In the genomic region with DNA sequence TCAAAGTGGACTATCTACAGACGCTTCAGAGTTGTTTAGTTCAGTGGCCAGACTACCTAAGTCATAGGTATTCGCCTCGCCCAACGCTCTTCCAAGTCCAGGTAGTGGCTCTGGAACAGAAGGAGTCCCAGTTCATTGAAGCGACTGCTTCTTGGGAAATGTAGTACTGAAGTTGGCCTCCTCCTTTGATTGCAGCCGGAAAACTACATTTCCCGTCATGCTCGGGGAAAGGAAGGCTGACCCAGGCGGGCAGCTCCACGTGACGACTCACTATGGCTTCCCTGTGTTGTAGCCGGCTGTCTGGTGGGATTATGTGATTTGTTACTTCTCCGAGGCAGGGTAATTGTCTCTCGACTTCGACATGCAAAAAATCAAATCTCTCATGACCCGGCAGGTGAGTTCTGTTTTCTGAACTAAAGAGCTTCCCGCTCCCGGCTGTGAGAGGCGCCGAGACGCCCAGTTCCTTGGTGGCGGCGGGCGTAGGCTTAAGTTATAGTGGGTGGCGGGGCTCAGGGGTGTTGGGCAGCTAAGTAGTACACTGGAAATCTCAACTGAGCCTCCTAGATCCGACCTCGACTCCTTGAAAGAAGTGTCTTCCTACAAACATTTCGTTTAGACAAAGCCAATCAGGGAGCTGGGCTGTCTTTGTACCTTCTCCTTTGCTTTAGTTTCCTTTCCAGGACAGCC, we compare ENCODE assay signal across 8 mouse cellular contexts. TPM values are rescaled to one million over a fixed set of nuclear protein-coding genes. Genes with fewer than 3 reads are reported as not detected.
DNase-seq lines count a peak whose midpoint lies in the region; ATAC-seq and TF ChIP-seq lines count a peak whose summit lies in the region.

A gene (minus strand): TSS at position 137 of the 687 bp plus-strand sequence.
A gene (plus strand): TSS at position 221 of the 687 bp plus-strand sequence.

- peak within 1 kb of the TSS; percentile 91 for H3K4me2 ChIP-seq in heart, embryonic 11.5 days
- peak within 1 kb of the TSS; percentile 79 for H3K4me2 ChIP-seq in kidney, embryonic 16.5 days (replicated peaks; ENCODE audit: low read depth, low read length)
- H3K4me2 ChIP-seq in myocyte (ENCODE audit: low read depth): peak within 1 kb of the TSS; percentile 89

- H3K27me3 ChIP-seq in C2C12 (ENCODE audit: control insufficient read depth, insufficient read depth, insufficient read length) (no peaks in the 10 kb centered on the region), myocyte (ENCODE audit: control insufficient read depth, insufficient read depth, insufficient read length) (no peaks in the 10 kb centered on the region)
- H3K27me3 ChIP-seq in erythroblast, embryonic 14.5 days (ENCODE audit: control insufficient read depth): peaks cover 5% of the 10 kb centered on the region
- peaks cover 3% of the 10 kb centered on the region; the same call in 1 of the 2 replicates for H3K27me3 ChIP-seq in heart, embryonic 11.5 days (ENCODE audit: control insufficient read depth, insufficient read depth, low read length)
- H3K27me3 ChIP-seq in kidney, embryonic 16.5 days (ENCODE audit: insufficient read depth, low read length): no peaks in the 10 kb centered on the region; the same call in 1 of the 2 replicates
- H3K27me3 ChIP-seq in liver, adult 2 months (ENCODE audit: control insufficient read depth, insufficient read depth, low read length): no peaks in the 10 kb centered on the region
- no peaks in the 10 kb centered on the region for H3K27me3 ChIP-seq in splenic B cell, adult 2 months (ENCODE audit: control insufficient read depth, insufficient read depth, low read length, poor library complexity, severe bottlenecking)

- peak; percentile 13; the same call in 1 of the 2 replicates for TF ChIP-seq POLR2A in brain, embryonic 14.5 days (IDR thresholded peaks at IDR 0.05; ENCODE audit: borderline replicate concordance, extremely low read depth, insufficient read depth, insufficient read length, poor library complexity, severe bottlenecking)
- TF ChIP-seq POLR2A in liver, adult 2 months (IDR thresholded peaks at IDR 0.05; ENCODE audit: extremely low read depth, insufficient read depth, low read length): no peak
- TF ChIP-seq POLR2A in myocyte (IDR thresholded peaks at IDR 0.05; ENCODE audit: insufficient read length, low read depth): peak; percentile 50

- H3K79me2 ChIP-seq in C2C12 (ENCODE audit: control insufficient read depth, insufficient read depth): peaks cover 50% of the 10 kb centered on the region
- peaks cover 9% of the 10 kb centered on the region; the same call in 1 of the 2 replicates for H3K79me2 ChIP-seq in liver, adult 2 months (ENCODE audit: control insufficient read depth, insufficient read depth, low read length)
- peaks cover 34% of the 10 kb centered on the region for H3K79me2 ChIP-seq in myocyte (ENCODE audit: control insufficient read depth, insufficient read depth)

- peaks cover 46% of the 10 kb centered on the region for H3K79me3 ChIP-seq in C2C12 (ENCODE audit: low read depth)

- H3K9ac ChIP-seq in heart, embryonic 11.5 days (ENCODE audit: low read depth, low read length): peak within 1 kb of the TSS; percentile 79
- H3K9ac ChIP-seq in kidney, embryonic 16.5 days (replicated peaks; ENCODE audit: low read length): peak within 1 kb of the TSS; percentile 70
- peak within 1 kb of the TSS; percentile 53 for H3K9ac ChIP-seq in liver, adult 2 months (ENCODE audit: low read depth, low read length)

- H3K36me3 ChIP-seq in C2C12 (ENCODE audit: control insufficient read depth, insufficient read depth) (no peaks in the 10 kb centered on the region), myocyte (ENCODE audit: control insufficient read depth, insufficient read depth) (no peaks in the 10 kb centered on the region)
- H3K36me3 ChIP-seq in erythroblast, embryonic 14.5 days (ENCODE audit: control insufficient read depth): no peaks in the 10 kb centered on the region
- H3K36me3 ChIP-seq in heart, embryonic 11.5 days (ENCODE audit: control insufficient read depth, insufficient read depth, low read length): no peaks in the 10 kb centered on the region
- no peaks in the 10 kb centered on the region for H3K36me3 ChIP-seq in kidney, embryonic 16.5 days (ENCODE audit: insufficient read depth, low read length)
- no peaks in the 10 kb centered on the region for H3K36me3 ChIP-seq in liver, adult 2 months (ENCODE audit: control insufficient read depth, insufficient read depth, low read length)
- H3K36me3 ChIP-seq in splenic B cell, adult 2 months (ENCODE audit: control insufficient read depth, insufficient read depth, low read length, poor library complexity, severe bottlenecking): no peaks in the 10 kb centered on the region

- H3K27ac ChIP-seq in heart, embryonic 11.5 days (ENCODE audit: low read depth, low read length): no peak within 1 kb of the TSS
- H3K27ac ChIP-seq in kidney, embryonic 16.5 days (ENCODE audit: low read length): no peak within 1 kb of the TSS
- no peak within 1 kb of the TSS for H3K27ac ChIP-seq in liver, adult 2 months (replicated peaks; ENCODE audit: insufficient read depth, low read depth, low read length)

- TF ChIP-seq CTCF in C2C12 (IDR thresholded peaks at IDR 0.05; ENCODE audit: control insufficient read depth, insufficient read depth, insufficient read length): no peak
- no peak for TF ChIP-seq CTCF in brain, embryonic 14.5 days (IDR thresholded peaks at IDR 0.05; ENCODE audit: borderline replicate concordance, extremely low read depth, insufficient read depth, insufficient read length)
- no peak for TF ChIP-seq CTCF in liver, adult 2 months (IDR thresholded peaks at IDR 0.05; ENCODE audit: low read depth, low read length)

- under 1% methylated on average over 28 of the region's 28 CpGs for WGBS in heart, embryonic 11.5 days (ENCODE audit: insufficient replicate concordance)
- WGBS in kidney, embryonic 16.5 days: under 1% methylated on average over 28 of the region's 28 CpGs
- WGBS in liver, adult 2 months: under 1% methylated on average over 28 of the region's 28 CpGs

- ATAC-seq in heart, embryonic 11.5 days (replicated peaks; ENCODE audit: insufficient number of reproducible peaks, low FRiP score, low TSS enrichment): peak; percentile 97
- peak; percentile 99 for ATAC-seq in kidney, embryonic 16.5 days (ENCODE audit: low FRiP score, low TSS enrichment)

- H3K4me3 ChIP-seq in C2C12 (ENCODE audit: insufficient read depth, poor library complexity, severe bottlenecking) (peak within 1 kb of the TSS; percentile 82), myocyte (peak within 1 kb of the TSS; percentile 45)
- peak within 1 kb of the TSS; percentile 75 for H3K4me3 ChIP-seq in erythroblast, embryonic 14.5 days (replicated peaks)
- H3K4me3 ChIP-seq in heart, embryonic 11.5 days (ENCODE audit: low read depth, low read length): peak within 1 kb of the TSS; percentile 79
- H3K4me3 ChIP-seq in kidney, embryonic 16.5 days (ENCODE audit: low read length): peak within 1 kb of the TSS; percentile 92
- peak within 1 kb of the TSS; percentile 61 for H3K4me3 ChIP-seq in liver, adult 2 months (ENCODE audit: insufficient read depth, low read depth, low read length)

- H3K4me1 ChIP-seq in erythroblast, embryonic 14.5 days (ENCODE audit: control insufficient read depth): peaks cover 15% of the 10 kb centered on the region
- no peaks in the 10 kb centered on the region for H3K4me1 ChIP-seq in heart, embryonic 11.5 days (ENCODE audit: control insufficient read depth, insufficient read depth, low read length)
- H3K4me1 ChIP-seq in kidney, embryonic 16.5 days (ENCODE audit: insufficient read depth, low read length): 0 out of 2 replicates have a peak, but pooled peaks cover 2% of the 10 kb centered on the region
- peaks cover 4% of the 10 kb centered on the region for H3K4me1 ChIP-seq in liver, adult 2 months (ENCODE audit: control insufficient read depth, insufficient read depth, low read length)

- H3K9me3 ChIP-seq in erythroblast, embryonic 14.5 days (ENCODE audit: control insufficient read depth, low read length): no peaks in the 10 kb centered on the region
- H3K9me3 ChIP-seq in heart, embryonic 11.5 days (replicated peaks; ENCODE audit: control insufficient read depth, low read length): no peaks in the 10 kb centered on the region
- no peaks in the 10 kb centered on the region for H3K9me3 ChIP-seq in kidney, embryonic 16.5 days (ENCODE audit: low read length)

- peak within 1 kb of the TSS; percentile 69 for H3ac ChIP-seq in C2C12 (ENCODE audit: control insufficient read depth, insufficient read length, low read depth)
- H3ac ChIP-seq in myocyte (ENCODE audit: control insufficient read depth, insufficient read length): peak within 1 kb of the TSS; percentile 69

- DNase-seq in brain, embryonic 14.5 days (ENCODE audit: low read depth): peak; percentile 98
- peak; percentile 91 for DNase-seq in liver, adult 2 months (ENCODE audit: extremely low read depth, low read depth, low spot score)
- peak; percentile 89 for DNase-seq in splenic B cell, adult 2 months (ENCODE audit: low read depth, low spot score)

TF ChIP-seq in C2C12, 6 proteins besides CTCF, POLR2A, EP300 and RAD21:
- TF ChIP-seq USF1 (IDR thresholded peaks at IDR 0.05; ENCODE audit: low read depth): peak; percentile 100
- TF ChIP-seq MAX (IDR thresholded peaks at IDR 0.05): peak; percentile 75
- TF ChIP-seq CEBPB (IDR thresholded peaks at IDR 0.05; ENCODE audit: low read depth): no peak

TF ChIP-seq in myocyte, 11 proteins besides CTCF, POLR2A, EP300 and RAD21:
- no peak for TF ChIP-seq MYOD1 (IDR thresholded peaks at IDR 0.05; ENCODE audit: control insufficient read depth in 1 of 3, insufficient read length in 2 of 3, low read depth in 2 of 3)
- TF ChIP-seq USF1 (IDR thresholded peaks at IDR 0.05; ENCODE audit: low read depth): peak; percentile 100

RNA-seq across cellular contexts. Expression of the first gene that starts in this region (rescaled TPM):
- polyA plus RNA-seq in C2C12 (2012; fragmentation: generic; extraction: Trizol) (not detected), myocyte (2012; fragmentation: generic; extraction: Trizol) (not detected)
- 2.2 and 2.5 TPM in 2 replicates for polyA plus RNA-seq in brain, embryonic 14.5 days (2012; rRNA removed)
- not detected in 2 replicates for polyA plus RNA-seq in erythroblast, embryonic 14.5 days (2012)
- polyA plus RNA-seq in heart, embryonic 11.5 days (2014; fragmentation: Nextera tagmentation; extraction: Ambion mirVana): 0.09 and 0.18 TPM in 2 replicates
- 2.5 and 3.0 TPM in 2 replicates for polyA plus RNA-seq in kidney, embryonic 16.5 days (2015; fragmentation: Nextera tagmentation; extraction: Ambion mirVana)
- total RNA-seq in liver, adult 2 months (2014; rRNA removed): 0.55 and 0.60 TPM in 2 replicates
- 0.07 and 0.17 TPM in 2 replicates for polyA plus RNA-seq in liver, adult 2 months (2012; rRNA removed)

RNA-seq across cellular contexts. Expression of the second gene that starts in this region (rescaled TPM):
- polyA plus RNA-seq in C2C12 (2012; fragmentation: generic; extraction: Trizol) (6.3 TPM), myocyte (2012; fragmentation: generic; extraction: Trizol) (8.0 TPM)
- 21.1 and 24.7 TPM in 2 replicates for polyA plus RNA-seq in brain, embryonic 14.5 days (2012; rRNA removed)
- polyA plus RNA-seq in erythroblast, embryonic 14.5 days (2012): 0.07 and 0.15 TPM in 2 replicates
- 21.2 and 25.1 TPM in 2 replicates for polyA plus RNA-seq in heart, embryonic 11.5 days (2014; fragmentation: Nextera tagmentation; extraction: Ambion mirVana)
- 29.2 and 34.0 TPM in 2 replicates for polyA plus RNA-seq in kidney, embryonic 16.5 days (2015; fragmentation: Nextera tagmentation; extraction: Ambion mirVana)
- 10.4 and 11.8 TPM in 2 replicates for total RNA-seq in liver, adult 2 months (2014; rRNA removed)
- 0.97 and 1.3 TPM in 2 replicates for polyA plus RNA-seq in liver, adult 2 months (2012; rRNA removed)
